Mouse (Mus musculus): ENCODE data around the gene Zfp768. TPM values are rescaled to one million over a fixed set of nuclear protein-coding genes. Genes with fewer than 3 reads are reported as not detected.
"Not testable (repeated sequence)": the region's sequence is repeated elsewhere in the genome, so short reads cannot be mapped to it uniquely, and the experiment has no call there.

The Zfp768 gene
- total RNA-seq, 2 experiments from 2014 or later = 3.5 to 4.4 TPM

- no peak for ATAC-seq (replicated peaks; ENCODE audit: low FRiP score, low TSS enrichment, poor library complexity, severe bottlenecking)
These were observed 16.1 kb upstream of the Zfp768 start for GRCm38 (mm10) chr7:127361449-127361848.

DNA sequence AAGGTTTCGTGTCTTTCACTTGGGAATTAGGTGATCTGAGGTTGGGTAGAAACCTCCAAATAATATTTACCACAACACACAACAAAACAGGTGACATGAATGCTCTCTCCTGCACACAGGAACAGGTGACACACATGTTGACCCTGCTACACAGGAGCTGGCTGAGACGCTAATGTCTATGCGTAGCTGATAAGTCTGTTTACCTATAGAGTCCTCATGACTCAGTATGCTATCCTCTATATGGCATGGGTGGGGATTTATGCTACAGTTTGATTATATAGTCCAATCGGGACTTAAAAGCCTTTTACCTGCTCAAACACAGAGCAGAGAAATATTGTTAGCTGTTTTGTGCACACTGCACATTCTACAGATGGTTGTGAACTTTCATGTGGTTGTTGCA is 14.9 kb upstream of the Zfp768 start:
- ATAC-seq (replicated peaks; ENCODE audit: low FRiP score, low TSS enrichment, poor library complexity, severe bottlenecking) = no peak

- ATAC-seq (replicated peaks; ENCODE audit: low FRiP score, low TSS enrichment, poor library complexity, severe bottlenecking) = no peak
These were observed 13.1 kb upstream of the Zfp768 start for GRCm38 (mm10) chr7:127358472-127358871.

DNA sequence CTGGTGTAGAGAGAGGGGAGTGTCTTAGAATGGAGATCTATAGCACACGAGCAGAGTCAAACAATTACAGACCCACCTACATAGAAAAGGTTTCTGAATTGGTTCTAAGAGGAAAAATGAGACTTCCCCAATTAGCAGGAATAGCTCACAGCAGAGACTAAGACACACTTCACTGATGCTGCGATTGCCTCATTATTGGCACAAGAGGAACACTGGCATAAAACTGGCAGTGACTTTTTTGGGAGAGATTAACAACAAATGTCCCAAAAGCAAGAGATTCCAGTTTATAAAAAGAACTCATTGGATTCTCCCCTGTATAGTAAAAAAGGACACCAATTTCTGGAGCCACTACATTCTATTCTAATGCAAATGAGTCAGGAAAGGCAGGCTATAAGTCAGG is 12.5 kb upstream of the Zfp768 start:
- no peak for ATAC-seq (replicated peaks; ENCODE audit: low FRiP score, low TSS enrichment, poor library complexity, severe bottlenecking)

- no peak for ATAC-seq (replicated peaks; ENCODE audit: low FRiP score, low TSS enrichment, poor library complexity, severe bottlenecking)
These were observed 10.4 kb upstream of the Zfp768 start for GRCm38 (mm10) chr7:127355796-127356195.

GRCm38 (mm10) chr7:127351230-127352004 is 6.0 kb upstream of the Zfp768 start:
- no peak for ATAC-seq (replicated peaks; ENCODE audit: low FRiP score, low TSS enrichment, poor library complexity, severe bottlenecking)

DNA sequence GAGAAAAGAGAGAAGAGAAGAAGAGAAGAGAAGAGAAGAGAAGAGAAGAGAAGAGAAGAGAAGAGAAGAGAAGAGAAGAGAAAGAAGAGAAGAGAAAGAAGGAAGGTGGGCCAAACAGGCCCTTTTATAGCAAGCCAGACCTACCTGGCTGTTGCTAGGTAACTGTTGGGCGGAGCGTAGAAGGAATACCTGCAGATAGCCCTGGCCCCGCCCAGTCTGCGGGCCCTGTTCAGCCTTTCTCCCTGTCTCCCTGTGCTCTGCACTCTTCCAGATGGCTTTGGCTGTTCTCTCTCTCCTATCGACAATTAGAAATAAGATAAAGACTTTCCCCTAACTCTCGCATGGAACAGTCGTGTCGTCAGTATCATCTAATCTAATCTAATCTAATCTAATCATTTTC is 1.3 kb upstream of the Zfp768 start:
- ATAC-seq (replicated peaks; ENCODE audit: low FRiP score, low TSS enrichment, poor library complexity, severe bottlenecking) = no peak

- peak; percentile 17; the same call in 1 of the 2 replicates for ATAC-seq (replicated peaks; ENCODE audit: low FRiP score, low TSS enrichment, poor library complexity, severe bottlenecking)
These were observed 297 bp downstream of the Zfp768 start for GRCm38 (mm10) chr7:127345092-127345491.

DNA sequence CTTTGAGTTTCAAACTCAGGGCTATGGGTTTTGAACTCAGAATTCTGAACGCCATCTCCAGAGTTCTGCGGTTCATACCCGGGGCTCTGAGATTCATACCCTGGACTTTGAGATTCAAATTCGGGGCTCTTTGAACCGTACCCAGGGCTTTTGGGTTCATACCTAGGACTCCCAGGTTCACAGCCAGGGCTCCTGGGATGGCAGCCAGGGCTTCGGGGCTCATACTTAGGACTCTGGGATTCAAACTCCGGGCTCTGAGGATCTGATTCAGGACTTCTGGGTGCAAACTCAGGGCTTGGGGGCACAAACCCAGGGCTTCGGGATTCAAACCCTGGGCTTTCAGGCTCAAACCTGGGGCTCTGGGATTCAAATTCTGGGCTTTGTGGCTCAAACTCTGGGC is 1.0 kb downstream of the Zfp768 start:
- ATAC-seq (replicated peaks; ENCODE audit: low FRiP score, low TSS enrichment, poor library complexity, severe bottlenecking) = no peak

DNA sequence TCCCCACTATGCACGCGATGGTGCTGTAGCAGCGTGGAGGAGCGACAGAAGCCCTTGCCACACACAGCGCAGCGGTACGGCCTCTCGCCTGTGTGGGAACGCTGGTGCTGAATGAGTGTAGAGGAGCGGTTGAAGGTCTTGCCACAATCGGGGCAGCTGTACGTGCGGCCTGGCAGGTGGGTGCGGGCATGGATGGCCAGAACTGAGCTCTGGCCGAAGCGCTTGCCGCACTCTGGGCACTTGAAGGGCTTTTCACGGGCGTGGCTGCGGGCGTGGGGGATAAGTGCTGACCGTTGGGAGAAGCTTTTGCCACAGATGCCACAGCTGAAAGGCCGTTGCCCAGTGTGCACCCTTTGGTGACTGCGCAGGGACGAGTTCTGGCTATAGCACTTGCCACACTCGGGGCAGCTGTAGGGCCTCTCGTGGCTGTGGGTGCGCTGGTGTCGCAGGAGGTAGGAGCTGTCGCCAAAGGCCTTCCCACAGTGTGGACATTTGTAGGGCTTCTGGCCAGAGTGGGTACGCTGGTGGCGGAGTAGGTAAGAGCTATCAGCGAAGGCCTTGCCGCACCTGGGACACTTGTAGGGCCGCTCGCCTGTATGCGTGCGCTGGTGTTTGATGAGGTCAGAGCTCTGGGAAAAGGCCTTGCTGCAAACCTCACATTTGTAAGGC is 1.9 kb downstream of the Zfp768 start:
- no peak for ATAC-seq (replicated peaks; ENCODE audit: low FRiP score, low TSS enrichment, poor library complexity, severe bottlenecking)

DNA sequence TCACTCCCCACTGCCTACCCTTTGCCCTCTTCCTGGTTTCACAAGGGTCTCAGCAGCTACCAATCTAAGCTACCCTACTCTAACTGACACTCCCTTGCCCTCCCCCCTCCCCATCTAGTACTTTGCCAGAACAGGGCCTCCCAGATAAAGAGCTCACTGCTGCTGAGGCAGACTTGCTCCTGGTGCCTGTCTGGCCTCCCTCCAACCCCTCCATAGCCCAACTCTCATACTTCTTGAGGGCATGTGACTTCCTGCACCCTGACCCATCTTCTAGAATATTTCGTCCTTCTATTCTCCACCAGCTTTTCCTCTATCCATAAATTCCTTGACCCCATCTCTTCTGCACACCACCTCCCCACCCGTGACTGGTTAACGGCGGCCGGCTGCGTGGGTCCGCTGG is 2.5 kb downstream of the Zfp768 start:
- ATAC-seq (replicated peaks; ENCODE audit: low FRiP score, low TSS enrichment, poor library complexity, severe bottlenecking) = no peak

- ATAC-seq (replicated peaks; ENCODE audit: low FRiP score, low TSS enrichment, poor library complexity, severe bottlenecking) = peak; percentile 28; the same call in 1 of the 2 replicates
These were observed 3.1 kb downstream of the Zfp768 start for GRCm38 (mm10) chr7:127342332-127342731.

DNA sequence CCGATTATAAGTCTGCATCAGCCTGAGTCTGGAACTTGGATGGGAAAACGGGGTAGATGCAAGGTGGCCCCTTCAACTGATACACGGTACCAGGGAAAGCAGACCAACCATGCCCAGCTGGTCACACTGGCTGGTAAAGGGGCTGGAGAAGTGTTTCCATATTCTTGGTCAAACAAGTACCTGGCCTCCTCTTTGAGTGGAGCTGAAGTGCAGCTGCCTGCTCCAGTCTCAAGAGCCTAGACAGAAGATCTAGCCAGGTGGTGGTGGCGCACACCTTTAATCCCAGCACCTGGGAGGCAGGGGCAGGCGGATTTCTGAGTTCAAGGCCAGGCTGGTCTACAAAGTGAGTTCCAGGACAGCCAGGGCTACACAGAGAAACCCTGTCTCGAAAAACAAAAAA is 3.5 kb downstream of the Zfp768 start:
- ATAC-seq (replicated peaks; ENCODE audit: low FRiP score, low TSS enrichment, poor library complexity, severe bottlenecking) = not testable (repeated sequence)

GRCm38 (mm10) chr7:127341356-127341755 is 4.0 kb downstream of the Zfp768 start:
- no peak for ATAC-seq (replicated peaks; ENCODE audit: low FRiP score, low TSS enrichment, poor library complexity, severe bottlenecking)

DNA sequence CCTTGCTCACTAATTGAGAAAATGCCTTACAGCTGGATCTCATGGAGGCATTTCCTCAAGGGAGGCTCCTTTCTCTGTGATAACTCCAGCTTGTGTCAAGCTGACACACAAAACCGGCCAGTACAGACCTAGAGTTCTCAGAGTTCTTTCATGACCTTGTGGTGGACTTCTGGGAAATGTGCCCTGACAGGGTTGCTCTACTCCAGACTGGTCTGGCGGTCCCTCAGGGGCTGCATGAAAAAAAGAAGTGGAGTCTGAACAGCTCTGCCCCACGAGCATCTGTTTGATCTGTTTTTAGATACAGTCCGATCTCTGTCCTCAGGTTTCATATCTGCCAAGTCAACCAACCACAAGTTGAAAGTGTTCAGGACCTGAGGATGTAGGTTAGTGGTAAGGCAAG is 7.8 kb downstream of the Zfp768 start:
- no peak for ATAC-seq (replicated peaks; ENCODE audit: low FRiP score, low TSS enrichment, poor library complexity, severe bottlenecking)

DNA sequence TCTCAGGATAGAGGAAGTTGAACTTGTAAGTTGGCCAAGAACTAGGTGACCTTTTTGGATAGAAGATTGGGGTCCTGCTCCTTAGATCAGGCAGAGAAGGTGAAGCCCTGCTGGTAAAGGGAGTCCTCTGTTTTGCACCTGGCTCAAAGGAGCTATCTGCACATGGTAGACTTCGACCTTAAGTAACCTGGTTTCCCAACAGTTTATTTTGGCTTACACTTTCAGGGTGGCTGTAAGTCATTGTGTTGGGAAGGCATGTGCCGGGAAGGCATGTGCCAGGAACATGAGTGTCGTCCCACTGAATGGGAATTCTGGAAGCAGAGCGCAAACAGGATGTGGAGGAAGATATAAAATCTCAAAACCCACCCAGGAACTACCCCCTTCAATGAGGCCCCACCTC is 9.8 kb downstream of the Zfp768 start:
- ATAC-seq (replicated peaks; ENCODE audit: low FRiP score, low TSS enrichment, poor library complexity, severe bottlenecking) = no peak

- no peak for ATAC-seq (replicated peaks; ENCODE audit: low FRiP score, low TSS enrichment, poor library complexity, severe bottlenecking)
These were observed 12.1 kb downstream of the Zfp768 start for GRCm38 (mm10) chr7:127333240-127333639.

DNA sequence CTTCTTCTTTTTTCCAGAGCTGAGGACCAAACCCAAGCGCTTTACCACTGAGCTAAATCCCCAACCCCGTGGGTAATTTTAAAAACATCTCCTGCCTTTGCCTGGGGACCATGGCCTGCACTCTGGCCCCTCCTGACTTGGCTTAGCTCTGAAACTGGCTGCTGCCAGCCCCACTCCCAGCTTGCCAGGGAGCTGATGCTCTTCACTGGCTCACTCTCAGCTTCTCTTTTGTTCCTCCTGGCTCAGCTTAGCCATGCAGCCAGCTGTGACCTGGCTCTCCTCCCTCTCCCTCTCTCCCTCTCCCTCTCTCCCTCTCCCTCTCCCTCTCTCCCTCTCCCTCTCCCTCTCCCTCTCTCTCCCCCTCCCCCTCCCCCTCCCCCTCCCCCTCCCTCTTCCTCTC is 18.7 kb downstream of the Zfp768 start:
- no peak for ATAC-seq (replicated peaks; ENCODE audit: low FRiP score, low TSS enrichment, poor library complexity, severe bottlenecking)

DNA sequence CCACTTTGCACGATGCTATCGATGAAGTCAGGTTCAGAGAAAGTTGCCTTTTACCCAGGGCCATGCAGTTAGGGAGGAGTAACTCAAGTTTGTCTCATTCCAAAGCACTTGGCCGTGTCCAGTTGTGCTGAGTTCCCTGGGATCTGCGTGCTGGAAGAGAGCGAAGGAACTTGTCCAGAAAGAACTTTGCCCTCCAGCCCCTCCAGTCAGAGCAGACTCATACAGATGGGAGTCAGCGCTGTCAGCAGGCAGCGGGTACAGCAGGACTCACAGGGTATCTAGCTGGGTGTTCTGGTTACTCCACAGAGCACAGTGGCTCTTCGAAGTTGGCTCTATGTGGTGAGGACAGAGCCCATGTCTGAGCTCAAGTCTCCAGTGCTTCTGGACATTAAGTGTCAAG is 19.8 kb downstream of the Zfp768 start:
- no peak for ATAC-seq (replicated peaks; ENCODE audit: low FRiP score, low TSS enrichment, poor library complexity, severe bottlenecking)

GRCm38 (mm10) chr7:127324944-127325343 is 20.4 kb downstream of the Zfp768 start:
- no peak for ATAC-seq (replicated peaks; ENCODE audit: low FRiP score, low TSS enrichment, poor library complexity, severe bottlenecking)

DNA sequence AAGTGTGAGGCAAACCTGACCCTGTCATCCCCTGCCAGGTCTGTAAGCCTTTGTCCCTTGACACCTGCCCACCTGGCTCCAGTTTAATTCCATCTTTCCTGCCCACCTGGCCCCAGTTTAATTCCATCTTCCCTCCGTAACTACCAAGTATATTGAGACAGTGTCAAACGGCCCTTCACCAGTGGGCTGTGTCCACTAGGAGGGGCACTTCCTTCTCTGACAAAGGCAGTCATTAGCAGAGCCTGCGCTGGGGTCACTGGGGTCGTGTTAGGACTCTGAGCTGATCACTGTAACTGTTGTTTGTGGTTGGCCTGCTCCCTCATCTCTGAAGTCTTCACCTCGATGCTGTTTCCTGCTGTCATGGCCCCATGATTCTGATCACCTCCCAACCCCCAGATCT is 23.3 kb downstream of the Zfp768 start:
- peak; percentile 63; the same call in 1 of the 2 replicates for ATAC-seq (replicated peaks; ENCODE audit: low FRiP score, low TSS enrichment, poor library complexity, severe bottlenecking)
